Mouse (Mus musculus) brain, embryonic 14.5 days (tissue): ENCODE measurements around the gene Chst12.

Experiments
- CTCF ChIP-seq: fragments of 200-500 bp; IDR thresholded peaks from 2 replicates; pipeline ENCODE4 v1.5.1; 2012; ENCODE audit warnings: inconsistent platforms, mild to moderate bottlenecking, moderate library complexity, borderline replicate concordance; ENCODE audit not compliant: insufficient read depth, insufficient read length; ENCODE audit errors: extremely low read depth
- POLR2A ChIP-seq: fragments of 200-500 bp; IDR thresholded peaks from 2 replicates; pipeline ENCODE4 v1.6.1; 2012; ENCODE audit warnings: mild to moderate bottlenecking, inconsistent platforms, borderline replicate concordance; ENCODE audit not compliant: poor library complexity, insufficient read depth, insufficient read length, severe bottlenecking; ENCODE audit errors: extremely low read depth

DNA sequence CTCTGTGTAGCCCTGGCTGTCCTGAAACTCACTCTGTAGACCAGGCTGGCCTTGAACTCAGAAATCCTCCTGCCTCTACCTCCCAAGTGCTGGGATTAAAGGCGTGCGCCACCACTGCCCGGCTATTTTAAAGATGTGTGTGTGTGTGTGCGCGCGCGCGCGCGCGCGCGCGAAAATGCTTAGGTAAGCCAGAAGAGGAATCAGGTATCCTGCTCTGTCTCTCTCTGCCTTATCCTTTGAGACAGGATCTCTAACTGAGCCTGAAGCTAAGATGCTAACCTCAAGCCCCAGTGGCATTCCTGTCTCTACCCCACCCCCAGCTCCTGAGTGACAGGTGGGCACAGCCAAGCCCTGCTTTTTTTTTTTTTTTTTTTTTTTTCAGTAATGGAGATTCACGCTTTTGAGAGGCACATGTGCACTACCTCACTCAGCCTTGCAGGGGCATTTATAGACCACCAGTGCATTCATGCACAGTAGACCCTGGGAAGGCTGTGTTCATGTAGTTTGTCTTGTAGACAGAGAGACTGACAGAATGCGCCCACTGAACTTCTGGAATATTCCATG is 63.8 kb downstream of the Chst12 start:
- no peak for TF ChIP-seq POLR2A
- TF ChIP-seq CTCF = no peak
